Mouse (Mus musculus): Measurements from ENCODE around the gene Rims1.

DNA sequence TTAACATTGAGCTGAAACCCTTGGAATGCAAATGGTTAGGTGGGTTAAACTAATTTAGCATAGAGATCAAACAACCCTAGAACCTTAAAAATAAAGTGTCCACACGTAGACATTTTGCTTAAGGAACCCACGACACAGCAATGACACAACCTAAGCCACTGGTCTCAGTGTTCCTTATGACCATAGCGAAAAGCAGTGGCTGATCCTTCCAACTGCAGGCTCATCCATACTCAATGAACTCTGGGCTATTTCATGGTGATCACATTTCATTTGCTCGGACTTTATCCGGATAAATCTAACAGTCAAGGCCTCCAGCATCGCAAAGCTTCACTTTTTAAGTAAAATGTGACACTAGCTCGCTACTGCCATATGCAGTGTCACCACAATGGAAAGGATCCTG lies 494.3 kb downstream of the Rims1 start:
- TF ChIP-seq POLR2A (IDR thresholded peaks at IDR 0.05; ENCODE audit: low read depth, low read length) (no peak), CTCF (IDR thresholded peaks at IDR 0.05; ENCODE audit: borderline replicate concordance, insufficient read depth, low read length) (no peak)
